Mouse (Mus musculus) kidney, embryonic 16.5 days (tissue): ENCODE results near the gene Gins3. TPM values are rescaled to one million over a fixed set of nuclear protein-coding genes. Genes with fewer than 3 reads are reported as not detected.
"Not testable (repeated sequence)": the region's sequence is repeated elsewhere in the genome, so short reads cannot be mapped to it uniquely, and the experiment has no call there.

Experiments used
- ATAC-seq: fragments of 200-750 bp; cut with Nextera tagmentation; 2 replicates; pipeline ENCODE4 v1.8.0; 2017; ENCODE audit warnings: moderate TSS enrichment; ENCODE audit not compliant: low FRiP score, low TSS enrichment
- H3K27ac ChIP-seq: fragments of 300-500 bp; sonication (generic); 2 replicates; pipeline ENCODE4 v1.5.1; 2014; ENCODE audit warnings: low read length
- H3K27me3 ChIP-seq: fragments of 300-500 bp; sonication (generic); 2 replicates; pipeline ENCODE4 v1.6.1; 2014; ENCODE audit warnings: low read length, control low read depth, mixed read lengths; ENCODE audit not compliant: insufficient read depth
- H3K36me3 ChIP-seq: fragments of 300-500 bp; sonication (generic); 2 replicates; pipeline ENCODE4 v1.6.1; 2014; ENCODE audit warnings: low read length, control low read depth, mixed read lengths; ENCODE audit not compliant: insufficient read depth
- H3K4me1 ChIP-seq: fragments of 300-500 bp; sonication (generic); 2 replicates; pipeline ENCODE4 v1.6.1; 2014; ENCODE audit warnings: low read length, control low read depth, mixed read lengths; ENCODE audit not compliant: insufficient read depth
- H3K4me2 ChIP-seq: fragments of 300-500 bp; sonication (generic); replicated peaks from 2 replicates; pipeline ENCODE4 v1.6.1; 2014; ENCODE audit warnings: low read depth, low read length
- H3K4me3 ChIP-seq: fragments of 300-500 bp; sonication (generic); 2 replicates; pipeline ENCODE4 v1.5.1; 2014; ENCODE audit warnings: mild to moderate bottlenecking, low read length
- H3K9ac ChIP-seq: fragments of 300-500 bp; sonication (generic); replicated peaks from 2 replicates; pipeline ENCODE4 v1.6.1; 2014; ENCODE audit warnings: low read length
- H3K9me3 ChIP-seq: fragments of 300-500 bp; sonication (generic); 2 replicates; pipeline ENCODE4 v1.6.1; 2016; ENCODE audit warnings: low read length, control low read depth
- WGBS: fragments of 180-500 bp; shearing (Covaris S2); extraction: QIAGEN DNeasy Blood & Tissue Kit; methylation state at CpG from one replicate; pipeline ENCODE4 v1.1.7; 2014; 5-methylcytosine and 5-hydroxymethylcytosine counted together
- polyA plus RNA-seq: library from polyadenylated mRNA; unstranded; fragments of >200 nt; fragmentation: Nextera tagmentation; extraction: Ambion mirVana; gene quantifications from 2 replicates; pipeline ENCODE4 v1.2.1, GENCODE M21; 2015

Gene Gins3
- polyA plus RNA-seq, 1 experiment from 2014 or later = 20.8 TPM

DNA sequence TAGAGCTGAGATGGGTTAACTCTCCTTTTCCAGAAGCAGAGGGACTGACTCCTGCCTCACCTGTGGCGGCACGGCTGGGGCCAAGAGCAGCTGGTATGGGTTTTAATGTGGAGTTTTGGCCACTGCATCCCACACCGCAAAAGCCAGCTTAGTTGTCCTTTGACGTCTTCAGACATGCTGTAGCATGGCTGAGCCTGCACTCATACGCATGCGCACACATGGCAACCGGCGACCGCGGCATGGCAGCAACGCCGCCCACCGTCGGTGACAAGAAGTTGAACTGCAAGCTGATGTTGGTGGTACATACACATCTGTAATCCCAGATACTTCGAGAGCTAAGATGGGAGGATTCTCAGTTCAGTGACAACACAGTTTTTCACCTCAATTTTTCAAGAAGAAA, 31.9 kb upstream of the Gins3 start:
- 74% methylated on average over 15 of the region's 15 CpGs for WGBS
- Histone ChIP-seq H3K27ac (no peak overlapping the region), H3K36me3 (no peaks in the 10 kb centered on the region), H3K4me1 (no peaks in the 10 kb centered on the region), H3K4me3 (no peak overlapping the region), H3K9me3 (no peaks in the 10 kb centered on the region), H3K27me3 (0 out of 2 replicates have a peak, but pooled peaks cover 6% of the 10 kb centered on the region), H3K4me2 (no peak overlapping the region), H3K9ac (no peak overlapping the region)
- no peak for ATAC-seq

GRCm38 (mm10) chr8:95602168-95602567, 31.1 kb upstream of the Gins3 start:
- Histone ChIP-seq H3K9me3 (no peaks in the 10 kb centered on the region), H3K4me2 (no peak overlapping the region), H3K4me1 (no peaks in the 10 kb centered on the region), H3K27me3 (0 out of 2 replicates have a peak, but pooled peaks cover 6% of the 10 kb centered on the region), H3K9ac (no peak overlapping the region), H3K4me3 (no peak overlapping the region), H3K27ac (no peak overlapping the region), H3K36me3 (no peaks in the 10 kb centered on the region)
- ATAC-seq = no peak
- WGBS = 70% methylated on average over 2 of the region's 2 CpGs

DNA sequence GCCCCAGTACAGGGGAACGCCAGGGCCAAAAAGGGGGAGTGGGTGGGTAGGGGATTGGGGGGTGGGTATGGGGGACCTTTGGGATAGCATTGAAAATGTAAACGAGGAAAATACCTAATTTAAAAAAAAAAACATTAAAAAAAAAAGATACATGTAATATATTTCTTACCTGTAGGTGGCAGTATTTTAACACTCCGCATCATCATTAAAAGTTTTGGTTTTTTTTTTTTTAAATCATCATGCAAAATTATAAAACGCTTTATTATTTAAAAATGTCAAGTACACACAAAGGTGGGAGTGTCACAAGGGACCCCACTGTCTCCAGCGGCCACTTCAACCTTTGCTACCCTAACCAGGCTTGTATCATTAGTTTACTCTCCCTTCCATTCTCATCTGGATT, 26.7 kb upstream of the Gins3 start:
- H3K4me1 ChIP-seq = not testable (repeated sequence)

DNA sequence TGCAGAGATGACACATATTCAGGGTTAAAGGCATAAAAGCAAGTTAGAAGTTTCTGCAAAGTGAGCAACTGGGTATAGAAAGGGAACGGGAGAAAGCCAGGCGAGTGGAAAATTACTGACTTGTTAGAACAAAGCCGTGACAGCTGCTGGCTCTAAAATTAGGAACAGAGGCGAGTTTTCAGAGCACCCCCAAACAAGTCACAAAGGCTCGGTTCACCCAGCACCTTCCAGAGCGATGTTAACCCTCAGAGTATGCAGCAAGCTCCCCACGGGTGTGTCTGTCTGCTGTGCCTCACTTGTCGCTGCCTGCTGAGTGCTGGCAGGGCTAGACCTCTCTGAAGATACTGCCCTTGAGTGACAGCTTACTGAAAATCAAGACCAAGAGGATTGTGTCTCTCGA, 26.0 kb upstream of the Gins3 start:
- Histone ChIP-seq H3K36me3 (no peaks in the 10 kb centered on the region), H3K27ac (no peak overlapping the region), H3K9me3 (no peaks in the 10 kb centered on the region), H3K4me1 (no peaks in the 10 kb centered on the region), H3K9ac (no peak overlapping the region), H3K4me3 (no peak overlapping the region), H3K4me2 (no peak overlapping the region), H3K27me3 (no peaks in the 10 kb centered on the region)
- ATAC-seq = no peak
- 70% methylated on average over 9 of the region's 9 CpGs for WGBS

More for the DNA sequence above, 26.7 kb upstream of the Gins3 start:
- H3K27ac ChIP-seq, H3K9me3 ChIP-seq, H3K9ac ChIP-seq, H3K4me3 ChIP-seq, H3K36me3 ChIP-seq, H3K27me3 ChIP-seq, H3K4me2 ChIP-seq, ATAC-seq: not testable (repeated sequence)
- WGBS = 20% methylated on average over 4 of the region's 5 CpGs

GRCm38 (mm10) chr8:95609406-95609805, 23.8 kb upstream of the Gins3 start:
- Histone ChIP-seq H3K9ac (no peak overlapping the region), H3K4me1 (no peaks in the 10 kb centered on the region), H3K27me3 (no peaks in the 10 kb centered on the region), H3K27ac (no peak overlapping the region), H3K9me3 (no peaks in the 10 kb centered on the region), H3K4me2 (no peak overlapping the region), H3K4me3 (no peak overlapping the region), H3K36me3 (no peaks in the 10 kb centered on the region)
- ATAC-seq = no peak
- 87% methylated on average over 5 of the region's 5 CpGs for WGBS

DNA sequence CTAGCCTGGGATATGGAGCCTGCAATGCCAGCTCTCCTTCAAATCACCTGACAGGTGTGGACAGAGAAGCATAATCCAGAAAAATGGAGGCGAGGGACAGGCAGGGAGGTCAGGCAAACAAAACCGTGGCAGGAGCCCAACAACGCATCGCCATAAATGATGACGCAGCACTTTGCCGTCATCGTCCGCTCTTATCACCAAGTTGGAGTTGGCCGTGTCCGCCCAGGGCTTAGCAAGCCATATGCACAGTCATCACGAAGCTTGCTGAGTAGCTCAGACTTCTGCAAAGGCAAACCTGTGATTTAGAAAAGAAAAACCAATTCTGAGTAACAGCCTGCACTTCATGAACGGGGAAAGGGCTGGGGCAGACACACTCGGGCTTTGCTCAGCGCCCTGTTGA, 22.5 kb upstream of the Gins3 start:
- Histone ChIP-seq H3K4me2 (no peak overlapping the region), H3K4me1 (no peaks in the 10 kb centered on the region), H3K27me3 (no peaks in the 10 kb centered on the region), H3K4me3 (no peak overlapping the region), H3K9me3 (no peaks in the 10 kb centered on the region), H3K27ac (no peak overlapping the region), H3K9ac (no peak overlapping the region), H3K36me3 (no peaks in the 10 kb centered on the region)
- 69% methylated on average over 14 of the region's 14 CpGs for WGBS
- ATAC-seq = no peak

GRCm38 (mm10) chr8:95611769-95612168, 21.5 kb upstream of the Gins3 start:
- H3K9me3 ChIP-seq = no peaks in the 10 kb centered on the region
- H3K36me3 ChIP-seq = no peaks in the 10 kb centered on the region
- H3K4me1 ChIP-seq = no peaks in the 10 kb centered on the region
- no peak overlapping the region for H3K4me3 ChIP-seq
- H3K27ac ChIP-seq = no peak overlapping the region
- WGBS = 69% methylated on average over 5 of the region's 5 CpGs
- no peak for ATAC-seq
- H3K4me2 ChIP-seq = no peak overlapping the region
- H3K27me3 ChIP-seq = no peaks in the 10 kb centered on the region
- H3K9ac ChIP-seq = no peak overlapping the region

GRCm38 (mm10) chr8:95616383-95616782, 16.9 kb upstream of the Gins3 start:
- no peak overlapping the region for H3K4me3 ChIP-seq
- no peaks in the 10 kb centered on the region for H3K36me3 ChIP-seq
- no peaks in the 10 kb centered on the region for H3K27me3 ChIP-seq
- 80% methylated on average over 7 of the region's 7 CpGs for WGBS
- no peak overlapping the region for H3K9ac ChIP-seq
- H3K4me1 ChIP-seq = no peaks in the 10 kb centered on the region
- H3K9me3 ChIP-seq = no peaks in the 10 kb centered on the region
- ATAC-seq = no peak
- no peak overlapping the region for H3K27ac ChIP-seq
- no peak overlapping the region for H3K4me2 ChIP-seq

DNA sequence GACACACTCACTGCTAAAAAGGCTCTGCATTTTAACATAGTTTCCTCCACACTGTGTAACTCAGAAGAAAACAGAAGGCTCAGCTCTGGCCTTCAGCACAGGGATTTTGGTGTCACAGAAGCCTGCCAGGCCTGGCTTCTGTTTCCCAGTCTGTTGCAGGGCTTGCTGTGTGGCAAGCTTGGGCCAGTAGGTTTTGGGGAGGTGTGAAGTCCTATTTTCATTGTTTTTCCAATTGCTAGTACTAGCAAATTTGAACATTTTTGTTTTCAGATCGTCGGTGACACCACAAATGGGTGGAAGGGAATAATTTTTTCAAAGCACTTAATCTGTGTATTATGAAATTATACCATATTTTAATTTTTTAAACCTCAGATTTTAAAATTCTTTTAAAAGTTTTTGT, 13.2 kb upstream of the Gins3 start:
- Histone ChIP-seq H3K36me3 (no peaks in the 10 kb centered on the region), H3K9me3 (no peaks in the 10 kb centered on the region), H3K27ac (no peak overlapping the region), H3K9ac (no peak overlapping the region), H3K4me2 (no peak overlapping the region), H3K27me3 (no peaks in the 10 kb centered on the region), H3K4me3 (no peak overlapping the region), H3K4me1 (no peaks in the 10 kb centered on the region)
- no peak for ATAC-seq
- WGBS = 90% methylated on average over 2 of the region's 2 CpGs

DNA sequence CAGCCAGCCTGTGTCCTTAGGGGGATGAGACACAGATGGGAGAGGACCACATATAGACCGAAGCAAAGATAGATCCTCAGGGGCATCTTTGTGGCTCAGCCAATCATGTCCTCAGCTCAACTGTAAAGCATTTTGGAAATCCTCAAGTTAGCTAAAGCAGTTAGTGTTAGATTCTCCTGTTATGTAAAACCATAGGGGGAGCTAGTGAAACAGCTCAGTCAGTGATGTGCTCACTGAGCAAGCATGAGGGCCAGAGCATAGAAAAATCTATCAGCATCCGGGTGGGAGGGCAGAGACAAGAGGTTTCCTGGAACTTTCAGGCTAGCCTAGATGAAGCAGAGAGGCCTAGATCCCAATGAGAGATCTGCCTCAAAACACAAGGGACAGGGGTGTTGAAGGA, 8.4 kb upstream of the Gins3 start:
- no peak for ATAC-seq
- Histone ChIP-seq H3K4me2 (no peak overlapping the region), H3K4me3 (no peak overlapping the region), H3K36me3 (no peaks in the 10 kb centered on the region), H3K4me1 (no peaks in the 10 kb centered on the region), H3K9me3 (no peaks in the 10 kb centered on the region), H3K27me3 (no peaks in the 10 kb centered on the region; the same call in 1 of the 2 replicates), H3K27ac (no peak overlapping the region), H3K9ac (no peak overlapping the region)
- 83% methylated on average over 2 of the region's 2 CpGs for WGBS
